Mouse (Mus musculus) hindbrain, postnatal 0 days (tissue): ENCODE data around the gene Fam131a. TPM values are rescaled to one million over a fixed set of nuclear protein-coding genes. Genes with fewer than 3 reads are reported as not detected.

ENCODE experiments used
- ATAC-seq: fragments of 200-750 bp; cut with Nextera tagmentation; 2 replicates; pipeline ENCODE4 v1.8.0; 2017; ENCODE audit warnings: mild to moderate bottlenecking, moderate TSS enrichment, moderate library complexity
- DNase-seq: peaks from one replicate; pipeline ENCODE4 v3.0.0-alpha.2; 2015; ENCODE audit warnings: low spot score
- H3K27ac ChIP-seq: fragments of 300-500 bp; sonication (generic); 2 replicates; pipeline ENCODE4 v1.5.1; 2014; ENCODE audit warnings: mild to moderate bottlenecking
- H3K27me3 ChIP-seq: fragments of 300-500 bp; sonication (generic); 2 replicates; pipeline ENCODE4 v1.6.1; 2014; ENCODE audit warnings: low read length, mixed read lengths; ENCODE audit not compliant: insufficient read depth
- H3K36me3 ChIP-seq: fragments of 300-500 bp; sonication (generic); 2 replicates; pipeline ENCODE4 v1.6.1; 2014; ENCODE audit warnings: low read length, mixed read lengths; ENCODE audit not compliant: insufficient read depth
- H3K4me1 ChIP-seq: fragments of 300-500 bp; sonication (generic); 2 replicates; pipeline ENCODE4 v1.6.1; 2014; ENCODE audit warnings: antibody characterized with exemption, low read length, mixed read lengths; ENCODE audit not compliant: insufficient read depth
- H3K4me2 ChIP-seq: fragments of 300-500 bp; sonication (generic); 2 replicates; pipeline ENCODE4 v1.6.1; 2014; ENCODE audit warnings: low read depth, mild to moderate bottlenecking, low read length, moderate library complexity, mixed read lengths
- H3K4me3 ChIP-seq: fragments of 300-500 bp; sonication (generic); 2 replicates; pipeline ENCODE4 v1.5.1; 2014; ENCODE audit warnings: low read length
- H3K9ac ChIP-seq: fragments of 300-500 bp; sonication (generic); replicated peaks from 2 replicates; pipeline ENCODE4 v1.6.1; 2014; ENCODE audit warnings: mild to moderate bottlenecking, low read length, moderate library complexity, mixed read lengths
- H3K9me3 ChIP-seq: fragments of 300-500 bp; sonication (generic); 2 replicates; pipeline ENCODE4 v1.6.1; 2016; ENCODE audit warnings: low read length, mixed read lengths
- CTCF ChIP-seq: IDR thresholded peaks from 2 replicates; pipeline ENCODE4 v1.5.1; 2016; ENCODE audit warnings: antibody characterized with exemption, control low read depth, low read depth
- WGBS: fragments of 180-500 bp; shearing (Covaris S2); extraction: QIAGEN DNeasy Blood & Tissue Kit; methylation state at CpG from one replicate; pipeline ENCODE4 v1.1.7; 2014; 5-methylcytosine and 5-hydroxymethylcytosine counted together
- polyA plus RNA-seq: library from polyadenylated mRNA; unstranded; fragments of >200 nt; fragmentation: Nextera tagmentation; extraction: Ambion mirVana; gene quantifications from 2 replicates; pipeline ENCODE4 v1.2.1, GENCODE M21; 2015
- total RNA-seq: library from RNA; depleted of rRNA; stranded (reverse); fragments of >200 nt; gene quantifications from 2 replicates; pipeline ENCODE4 v1.2.3, GENCODE M21; 2014

Fam131a gene
- total and polyA plus RNA-seq, 2 experiments from 2014 or later: 55.4 to 147 TPM

DNA sequence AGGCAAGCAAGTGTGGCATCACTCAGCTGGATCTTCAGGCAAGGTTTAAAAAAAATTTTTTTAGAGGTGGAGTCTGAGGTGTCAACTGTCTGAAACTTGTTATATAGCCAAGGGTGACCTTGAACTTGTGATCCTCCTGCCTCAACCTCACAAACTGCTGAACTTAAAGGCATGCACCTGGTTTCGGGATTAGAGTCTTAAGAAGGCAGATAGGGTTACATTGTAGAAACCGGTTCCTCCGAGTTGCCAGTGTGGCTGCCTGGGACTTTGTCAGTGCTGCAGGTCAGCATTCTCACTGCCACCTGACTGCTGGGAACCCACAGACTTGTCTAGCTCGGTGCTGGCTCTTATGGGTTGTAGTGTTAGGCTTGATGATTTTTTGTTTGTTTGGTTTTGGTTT lies 30.2 kb downstream of the Fam131a start:
- no peak overlapping the region for H3K9ac ChIP-seq
- H3K4me2 ChIP-seq: no peak overlapping the region
- WGBS: 74% methylated on average over 4 of the region's 4 CpGs
- DNase-seq: no peak
- H3K27ac ChIP-seq: no peak overlapping the region
- no peak for TF ChIP-seq CTCF
- ATAC-seq: no peak
- no peak overlapping the region for H3K4me3 ChIP-seq
- peaks cover 13% of the 10 kb centered on the region; the same call in 1 of the 2 replicates for H3K36me3 ChIP-seq
- no peaks in the 10 kb centered on the region for H3K9me3 ChIP-seq
- H3K27me3 ChIP-seq: no peaks in the 10 kb centered on the region
- H3K4me1 ChIP-seq: no peaks in the 10 kb centered on the region

GRCm38 (mm10) chr16:20724338-20724748 lies 31.3 kb downstream of the Fam131a start:
- no peak overlapping the region for H3K4me2 ChIP-seq
- no peaks in the 10 kb centered on the region for H3K9me3 ChIP-seq
- ATAC-seq: peak; percentile 77
- TF ChIP-seq CTCF: peak; percentile 88
- H3K9ac ChIP-seq: no peak overlapping the region
- no peaks in the 10 kb centered on the region for H3K27me3 ChIP-seq
- H3K27ac ChIP-seq: no peak overlapping the region
- peaks cover 13% of the 10 kb centered on the region; the same call in 1 of the 2 replicates for H3K36me3 ChIP-seq
- peak; percentile 82 for DNase-seq
- WGBS: 30% methylated on average over 5 of the region's 5 CpGs
- H3K4me3 ChIP-seq: no peak overlapping the region
- no peaks in the 10 kb centered on the region for H3K4me1 ChIP-seq

GRCm38 (mm10) chr16:20725321-20725720 lies 32.3 kb downstream of the Fam131a start:
- Histone ChIP-seq H3K4me1 (no peaks in the 10 kb centered on the region), H3K9me3 (no peaks in the 10 kb centered on the region), H3K4me3 (no peak overlapping the region), H3K36me3 (0 out of 2 replicates have a peak, but pooled peaks cover 5% of the 10 kb centered on the region), H3K4me2 (no peak overlapping the region), H3K27me3 (no peaks in the 10 kb centered on the region), H3K9ac (no peak overlapping the region), H3K27ac (no peak overlapping the region)
- ATAC-seq: no peak
- no peak for DNase-seq
- 87% methylated on average over 7 of the region's 7 CpGs for WGBS
- no peak for TF ChIP-seq CTCF

DNA sequence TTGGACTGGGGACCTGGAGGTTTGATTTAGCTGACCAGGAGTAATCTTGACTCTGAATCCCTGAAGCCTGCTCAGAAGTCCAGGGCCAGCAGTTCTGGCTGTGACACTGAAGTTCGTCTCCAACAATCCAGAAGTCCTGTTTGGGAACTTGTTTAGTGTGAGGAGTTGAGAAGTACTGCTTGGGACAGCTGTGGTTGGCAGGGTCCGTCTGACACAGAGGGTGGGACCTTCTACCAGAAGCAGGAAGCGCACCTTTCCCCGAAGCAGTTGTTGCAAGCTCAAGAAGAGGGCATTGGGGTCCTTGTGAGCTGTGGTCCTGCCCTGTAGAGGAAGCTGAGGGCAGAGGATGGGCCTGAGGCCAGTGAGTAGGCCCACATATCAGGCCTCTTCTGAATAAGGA lies 32.7 kb downstream of the Fam131a start:
- DNase-seq: no peak
- Histone ChIP-seq H3K27me3 (no peaks in the 10 kb centered on the region), H3K4me2 (no peak overlapping the region), H3K27ac (no peak overlapping the region), H3K9me3 (no peaks in the 10 kb centered on the region), H3K36me3 (0 out of 2 replicates have a peak, but pooled peaks cover 5% of the 10 kb centered on the region), H3K4me1 (no peaks in the 10 kb centered on the region), H3K4me3 (no peak overlapping the region), H3K9ac (no peak overlapping the region)
- 85% methylated on average over 4 of the region's 4 CpGs for WGBS
- ATAC-seq: no peak
- TF ChIP-seq CTCF: no peak

- no peaks in the 10 kb centered on the region for H3K4me1 ChIP-seq
- no peak overlapping the region for H3K4me3 ChIP-seq
- 71% methylated on average over 1 of the region's 1 CpGs for WGBS
- no peaks in the 10 kb centered on the region for H3K9me3 ChIP-seq
- H3K27me3 ChIP-seq: no peaks in the 10 kb centered on the region
- no peak overlapping the region for H3K9ac ChIP-seq
- ATAC-seq: no peak
- no peak for TF ChIP-seq CTCF
- H3K4me2 ChIP-seq: no peak overlapping the region
- no peak for DNase-seq
- 0 out of 2 replicates have a peak, but pooled peaks cover 3% of the 10 kb centered on the region for H3K36me3 ChIP-seq
- no peak overlapping the region for H3K27ac ChIP-seq
Measured at GRCm38 (mm10) chr16:20726384-20726783, 33.3 kb downstream of the Fam131a start.

- H3K4me1 ChIP-seq: peaks cover 4% of the 10 kb centered on the region; the same call in 1 of the 2 replicates
- H3K27me3 ChIP-seq: no peaks in the 10 kb centered on the region
- H3K36me3 ChIP-seq: no peaks in the 10 kb centered on the region
- no peak overlapping the region for H3K27ac ChIP-seq
- DNase-seq (no peak), ATAC-seq (no peak)
- H3K4me3 ChIP-seq: no peak overlapping the region
- H3K4me2 ChIP-seq: no peak overlapping the region
- 46% methylated on average over 5 of the region's 5 CpGs for WGBS
- TF ChIP-seq CTCF: no peak
- H3K9me3 ChIP-seq: no peaks in the 10 kb centered on the region
- H3K9ac ChIP-seq: no peak overlapping the region
Measured at GRCm38 (mm10) chr16:20730293-20730711, 37.3 kb downstream of the Fam131a start.

DNA sequence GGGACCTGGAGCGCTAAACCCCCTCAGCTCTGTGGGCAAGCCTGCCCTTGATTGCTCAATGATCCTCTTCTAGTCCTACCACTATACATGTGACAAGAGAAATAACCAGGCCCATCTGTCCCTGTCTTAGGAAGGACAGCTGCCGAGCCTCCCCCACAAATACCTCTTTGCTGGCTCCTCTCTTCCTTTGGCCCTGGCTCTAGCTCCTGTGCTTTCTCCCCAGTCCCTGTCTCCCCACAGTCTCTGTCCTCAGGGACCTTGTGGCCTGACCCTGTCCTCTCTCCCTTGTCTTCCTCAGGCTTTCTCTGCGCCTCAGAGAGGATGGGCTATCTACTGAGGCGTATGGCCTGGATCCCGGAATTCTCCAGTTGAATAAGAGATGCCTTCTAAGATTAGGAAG lies 38.6 kb downstream of the Fam131a start:
- Histone ChIP-seq H3K27ac (peak overlapping the region; percentile 85; the same call in 1 of the 2 replicates), H3K4me1 (peaks cover 4% of the 10 kb centered on the region; the same call in 1 of the 2 replicates), H3K4me3 (no peak overlapping the region), H3K36me3 (0 out of 2 replicates have a peak, but pooled peaks cover 4% of the 10 kb centered on the region), H3K4me2 (no peak overlapping the region), H3K27me3 (no peaks in the 10 kb centered on the region), H3K9ac (no peak overlapping the region), H3K9me3 (no peaks in the 10 kb centered on the region)
- no peak for DNase-seq
- ATAC-seq: no peak
- 68% methylated on average over 5 of the region's 5 CpGs for WGBS
- TF ChIP-seq CTCF: no peak
